Mouse (Mus musculus): ENCODE data around the gene Tle6. TPM values are rescaled to one million over a fixed set of nuclear protein-coding genes. Genes with fewer than 3 reads are reported as not detected.

Gene Tle6
- polyA plus RNA-seq, 1 experiment from 2014 or later, result 3.5 TPM

DNA sequence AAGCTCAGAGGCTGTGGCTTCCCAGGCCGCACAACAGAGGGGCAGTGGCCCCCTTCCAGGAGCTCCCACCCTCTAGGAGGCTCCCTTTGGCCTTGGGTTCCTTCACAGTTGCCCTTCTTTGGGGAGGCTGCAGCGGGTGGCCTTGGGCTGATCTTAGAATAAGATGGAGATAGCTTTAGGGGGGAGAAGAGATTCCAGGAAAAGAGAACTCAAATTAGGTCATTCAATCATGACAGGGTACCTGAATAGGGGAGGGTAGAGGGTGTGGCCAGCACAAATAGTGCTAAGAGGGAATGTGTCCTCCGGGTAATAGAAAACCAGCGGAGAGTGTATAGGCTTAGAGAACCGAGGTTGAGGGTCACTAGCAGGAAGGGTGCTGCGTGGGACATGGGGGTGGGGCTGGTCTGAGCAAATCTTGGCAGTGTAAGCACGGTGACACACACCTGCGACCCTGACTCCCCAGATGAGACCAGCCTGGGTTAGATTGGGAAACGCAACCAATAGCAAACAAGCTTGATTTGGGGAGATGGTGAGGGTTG, 28.7 kb downstream of the Tle6 start:
- H3K9me3 ChIP-seq (replicated peaks; ENCODE audit: control insufficient read depth, low read length), result no peaks in the 10 kb centered on the region
- peaks cover 60% of the 10 kb centered on the region for H3K4me1 ChIP-seq (ENCODE audit: control insufficient read depth, low read depth, low read length)
- H3K9ac ChIP-seq (ENCODE audit: low read depth, low read length), result peak overlapping the region; percentile 23; the same call in 1 of the 2 replicates
- no peak overlapping the region for H3K27ac ChIP-seq (ENCODE audit: low read length)
- 20% methylated on average over 9 of the region's 9 CpGs for WGBS (ENCODE audit: insufficient replicate concordance)
- no peaks in the 10 kb centered on the region for H3K36me3 ChIP-seq (ENCODE audit: control insufficient read depth, insufficient read depth)
- H3K27me3 ChIP-seq (ENCODE audit: control insufficient read depth, insufficient read depth, low read depth, low read length), result peaks cover 33% of the 10 kb centered on the region
- peak overlapping the region; percentile 71 for H3K4me3 ChIP-seq (ENCODE audit: low read depth, low read length)
- ATAC-seq (ENCODE audit: low read depth), result no peak
- H3K4me2 ChIP-seq (ENCODE audit: low read depth, low read length), result peak overlapping the region; percentile 94

DNA sequence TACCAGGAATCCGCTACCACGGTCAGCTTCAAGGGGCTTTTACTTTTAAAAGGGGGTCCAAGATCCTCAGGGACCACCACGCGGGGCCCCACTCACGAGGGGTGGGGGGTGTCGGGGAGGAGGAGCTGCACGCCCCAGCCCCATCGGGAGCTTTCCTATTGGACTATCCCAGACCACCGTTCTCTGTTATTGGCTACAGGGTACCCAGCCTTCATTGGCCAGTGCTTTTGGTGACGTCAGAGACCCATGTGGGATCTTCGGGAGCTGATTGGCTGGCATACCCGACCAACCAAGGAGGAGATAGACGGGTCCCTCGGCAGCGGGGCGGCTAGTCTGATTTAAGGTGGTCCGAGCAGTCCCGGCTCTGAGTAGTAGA, 29.4 kb downstream of the Tle6 start:
- H3K9me3 ChIP-seq (replicated peaks; ENCODE audit: control insufficient read depth, low read length), result no peaks in the 10 kb centered on the region
- peaks cover 29% of the 10 kb centered on the region for H3K27me3 ChIP-seq (ENCODE audit: control insufficient read depth, insufficient read depth, low read depth, low read length)
- peak overlapping the region; percentile 68 for H3K27ac ChIP-seq (ENCODE audit: low read length)
- peak overlapping the region; percentile 71 for H3K4me3 ChIP-seq (ENCODE audit: low read depth, low read length)
- peak overlapping the region; percentile 94 for H3K4me2 ChIP-seq (ENCODE audit: low read depth, low read length)
- H3K36me3 ChIP-seq (ENCODE audit: control insufficient read depth, insufficient read depth), result no peaks in the 10 kb centered on the region
- H3K4me1 ChIP-seq (ENCODE audit: control insufficient read depth, low read depth, low read length), result peaks cover 60% of the 10 kb centered on the region
- peak; percentile 92 for ATAC-seq (ENCODE audit: low read depth)
- under 1% methylated on average over 18 of the region's 18 CpGs for WGBS (ENCODE audit: insufficient replicate concordance)
- H3K9ac ChIP-seq (ENCODE audit: low read depth, low read length), result peak overlapping the region; percentile 62

DNA sequence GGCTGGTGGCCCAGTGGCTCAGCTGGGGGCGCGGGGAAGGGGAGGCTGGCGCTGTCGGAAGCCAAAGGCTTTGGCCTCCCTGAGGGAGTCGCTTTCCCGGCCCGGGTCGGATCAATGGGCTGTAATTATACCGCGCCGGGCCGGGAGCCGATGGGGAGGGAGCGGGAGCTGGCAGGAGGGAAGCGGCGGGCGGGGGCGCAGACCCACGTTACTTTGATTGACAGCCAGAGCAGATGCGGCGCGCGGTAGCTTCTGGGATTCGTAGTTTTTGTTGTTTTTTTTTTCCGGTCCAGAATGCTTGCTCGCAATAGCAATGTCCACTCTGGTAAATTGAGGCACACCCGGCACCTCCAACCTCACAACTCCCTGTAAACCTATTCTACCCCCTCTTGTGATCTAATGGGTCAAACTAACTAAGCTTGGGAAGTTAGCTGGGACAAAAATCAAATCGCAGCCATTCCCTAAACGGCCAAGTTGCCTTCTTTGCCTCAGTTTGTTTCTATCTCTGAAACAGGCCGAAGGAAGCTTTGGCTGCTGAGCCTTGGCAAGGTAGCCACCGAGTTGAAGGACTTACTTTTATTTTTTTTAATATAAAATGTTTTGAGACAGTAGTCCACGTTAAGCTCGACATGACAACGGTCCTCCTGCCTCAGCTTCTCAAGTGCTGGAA, 29.9 kb downstream of the Tle6 start:
- Histone ChIP-seq H3K9me3 (replicated peaks; ENCODE audit: control insufficient read depth, low read length) (no peaks in the 10 kb centered on the region), H3K27me3 (ENCODE audit: control insufficient read depth, insufficient read depth, low read depth, low read length) (peaks cover 24% of the 10 kb centered on the region), H3K4me1 (ENCODE audit: control insufficient read depth, low read depth, low read length) (peaks cover 60% of the 10 kb centered on the region), H3K9ac (ENCODE audit: low read depth, low read length) (peak overlapping the region; percentile 62), H3K4me3 (ENCODE audit: low read depth, low read length) (peak overlapping the region; percentile 71), H3K4me2 (ENCODE audit: low read depth, low read length) (peak overlapping the region; percentile 94), H3K36me3 (ENCODE audit: control insufficient read depth, insufficient read depth) (no peaks in the 10 kb centered on the region; the same call in 1 of the 2 replicates), H3K27ac (ENCODE audit: low read length) (peak overlapping the region; percentile 68)
- ATAC-seq (ENCODE audit: low read depth), result peak; percentile 53
- under 1% methylated on average over 34 of the region's 34 CpGs for WGBS (ENCODE audit: insufficient replicate concordance)

DNA sequence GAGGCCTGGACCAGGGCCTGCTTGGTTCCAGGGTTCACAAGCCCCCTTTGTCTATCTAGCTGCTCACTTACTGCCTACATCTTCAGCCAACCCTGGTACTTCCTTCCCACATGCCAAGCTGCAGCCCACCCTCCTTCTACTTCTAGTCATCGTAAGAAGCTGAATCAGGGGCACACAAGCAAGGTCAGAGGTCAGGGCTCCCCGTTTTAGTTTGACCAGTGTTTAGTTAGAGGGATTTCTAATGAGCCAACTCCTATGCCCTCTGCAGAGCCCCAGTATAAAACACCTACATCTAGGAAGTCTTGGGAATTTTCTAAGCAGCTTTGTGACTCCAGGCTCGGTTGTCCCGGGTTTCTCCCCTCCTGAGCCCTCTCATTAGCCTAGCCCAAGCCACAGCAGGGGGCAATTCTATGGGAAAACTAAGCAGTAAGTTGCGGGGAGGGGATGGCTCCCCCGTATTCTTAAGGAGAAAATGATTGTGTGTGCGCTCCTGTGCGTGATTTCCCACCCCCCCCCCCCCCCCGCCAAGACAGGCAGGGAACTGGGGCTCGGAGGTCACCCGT, 30.6 kb downstream of the Tle6 start:
- ATAC-seq (ENCODE audit: low read depth), result no peak
- WGBS (ENCODE audit: insufficient replicate concordance), result 14% methylated on average over 9 of the region's 11 CpGs
- peaks cover 55% of the 10 kb centered on the region for H3K4me1 ChIP-seq (ENCODE audit: control insufficient read depth, low read depth, low read length)

DNA sequence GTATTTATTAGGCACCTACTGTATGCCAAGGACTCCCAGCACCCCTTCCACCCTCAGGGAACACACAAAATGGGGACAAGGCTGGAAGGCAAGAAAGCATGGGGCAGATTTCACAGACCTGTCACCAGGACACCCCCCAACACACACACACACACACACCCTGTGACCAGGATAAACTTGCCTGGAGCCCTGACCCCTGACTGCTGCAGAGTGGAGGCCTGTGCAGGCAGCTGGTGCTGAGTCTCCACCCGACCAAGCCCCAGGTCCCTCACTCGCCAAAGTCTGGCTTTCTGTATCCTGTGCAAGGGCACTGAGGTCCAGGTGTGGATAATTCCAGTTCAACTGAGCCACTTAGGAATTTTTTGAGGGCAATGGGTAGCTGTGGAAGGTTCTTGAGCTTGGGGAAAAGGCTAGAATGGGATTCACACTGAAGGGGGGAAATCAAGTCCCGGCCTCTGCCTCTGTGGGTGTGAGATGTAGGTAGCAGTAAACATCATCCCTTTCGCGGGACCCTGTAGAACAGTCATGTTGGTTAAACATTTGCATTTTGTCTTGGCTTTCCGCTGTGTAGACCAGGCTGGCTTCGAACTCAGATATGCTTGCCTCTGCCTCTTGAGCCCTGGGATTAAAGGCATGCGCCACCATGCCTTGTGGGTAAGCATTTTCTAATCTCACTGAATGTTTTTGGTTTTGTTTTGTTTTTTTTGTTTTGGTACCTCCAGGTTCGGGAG, 31.2 kb downstream of the Tle6 start:
- ATAC-seq (ENCODE audit: low read depth), result no peak
- H3K9me3 ChIP-seq (replicated peaks; ENCODE audit: control insufficient read depth, low read length), result no peaks in the 10 kb centered on the region
- H3K27me3 ChIP-seq (ENCODE audit: control insufficient read depth, insufficient read depth, low read depth, low read length), result peaks cover 11% of the 10 kb centered on the region
- H3K4me3 ChIP-seq (ENCODE audit: low read depth, low read length), result no peak overlapping the region
- peaks cover 10% of the 10 kb centered on the region for H3K36me3 ChIP-seq (ENCODE audit: control insufficient read depth, insufficient read depth)
- H3K4me2 ChIP-seq (ENCODE audit: low read depth, low read length), result no peak overlapping the region
- H3K4me1 ChIP-seq (ENCODE audit: control insufficient read depth, low read depth, low read length), result peaks cover 49% of the 10 kb centered on the region
- 62% methylated on average over 9 of the region's 9 CpGs for WGBS (ENCODE audit: insufficient replicate concordance)
- H3K9ac ChIP-seq (ENCODE audit: low read depth, low read length), result no peak overlapping the region
- no peak overlapping the region for H3K27ac ChIP-seq (ENCODE audit: low read length)

More for the DNA sequence above, 30.6 kb downstream of the Tle6 start:
- peak overlapping the region; percentile 40 for H3K27ac ChIP-seq (ENCODE audit: low read length)
- peak overlapping the region; percentile 71 for H3K4me3 ChIP-seq (ENCODE audit: low read depth, low read length)
- H3K36me3 ChIP-seq (ENCODE audit: control insufficient read depth, insufficient read depth), result peaks cover 4% of the 10 kb centered on the region
- peaks cover 18% of the 10 kb centered on the region for H3K27me3 ChIP-seq (ENCODE audit: control insufficient read depth, insufficient read depth, low read depth, low read length)
- H3K9me3 ChIP-seq (replicated peaks; ENCODE audit: control insufficient read depth, low read length), result no peaks in the 10 kb centered on the region
- peak overlapping the region; percentile 94 for H3K4me2 ChIP-seq (ENCODE audit: low read depth, low read length)
- peak overlapping the region; percentile 62 for H3K9ac ChIP-seq (ENCODE audit: low read depth, low read length)

DNA sequence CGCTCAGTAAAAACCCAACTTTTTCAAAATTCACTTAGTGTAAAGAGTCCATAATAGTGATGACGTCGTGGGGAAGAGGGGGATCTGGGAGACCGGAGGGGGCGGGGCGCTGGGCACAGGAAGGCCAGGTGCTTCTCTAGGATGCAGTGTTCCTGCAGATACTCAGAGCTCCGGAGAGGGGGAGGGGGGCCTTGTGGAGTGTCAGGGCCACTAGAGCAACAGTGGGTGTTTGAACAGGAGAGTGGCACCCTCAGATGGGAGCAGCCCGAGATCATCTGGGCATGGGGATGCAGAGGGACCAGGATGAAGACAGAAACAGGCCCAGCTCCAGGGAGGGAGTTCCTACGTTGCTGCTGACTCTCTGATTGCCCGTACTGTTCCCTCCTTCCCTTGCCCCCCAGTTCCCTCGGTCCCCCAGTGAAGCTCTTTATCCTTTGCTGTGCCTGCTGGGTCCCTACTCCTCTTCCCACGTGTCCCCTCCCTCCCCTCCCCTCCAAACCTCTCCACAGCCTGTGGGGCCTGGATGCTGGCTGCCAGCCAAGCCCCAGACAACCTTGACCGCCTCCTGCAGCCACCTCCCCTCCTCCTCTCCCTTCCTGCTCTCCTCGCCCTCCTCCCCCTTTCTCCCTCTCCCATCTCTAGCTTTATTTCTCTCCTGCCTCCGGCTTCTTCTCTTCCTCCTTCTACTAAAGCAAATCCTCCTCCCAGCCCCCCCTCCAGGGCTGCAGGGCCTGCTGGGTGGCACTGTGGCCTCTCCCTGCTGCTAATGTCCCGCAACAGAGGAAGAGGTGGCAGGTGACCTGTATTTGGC, 32.3 kb downstream of the Tle6 start:
- ATAC-seq (ENCODE audit: low read depth), result no peak
- Histone ChIP-seq H3K9ac (ENCODE audit: low read depth, low read length) (no peak overlapping the region), H3K36me3 (ENCODE audit: control insufficient read depth, insufficient read depth) (peaks cover 10% of the 10 kb centered on the region), H3K9me3 (replicated peaks; ENCODE audit: control insufficient read depth, low read length) (no peaks in the 10 kb centered on the region), H3K4me1 (ENCODE audit: control insufficient read depth, low read depth, low read length) (peaks cover 53% of the 10 kb centered on the region), H3K27ac (ENCODE audit: low read length) (peak overlapping the region; percentile 37; the same call in 1 of the 2 replicates), H3K27me3 (ENCODE audit: control insufficient read depth, insufficient read depth, low read depth, low read length) (peaks cover 4% of the 10 kb centered on the region; the same call in 1 of the 2 replicates), H3K4me3 (ENCODE audit: low read depth, low read length) (no peak overlapping the region), H3K4me2 (ENCODE audit: low read depth, low read length) (no peak overlapping the region)
- WGBS (ENCODE audit: insufficient replicate concordance), result 20% methylated on average over 16 of the region's 16 CpGs

DNA sequence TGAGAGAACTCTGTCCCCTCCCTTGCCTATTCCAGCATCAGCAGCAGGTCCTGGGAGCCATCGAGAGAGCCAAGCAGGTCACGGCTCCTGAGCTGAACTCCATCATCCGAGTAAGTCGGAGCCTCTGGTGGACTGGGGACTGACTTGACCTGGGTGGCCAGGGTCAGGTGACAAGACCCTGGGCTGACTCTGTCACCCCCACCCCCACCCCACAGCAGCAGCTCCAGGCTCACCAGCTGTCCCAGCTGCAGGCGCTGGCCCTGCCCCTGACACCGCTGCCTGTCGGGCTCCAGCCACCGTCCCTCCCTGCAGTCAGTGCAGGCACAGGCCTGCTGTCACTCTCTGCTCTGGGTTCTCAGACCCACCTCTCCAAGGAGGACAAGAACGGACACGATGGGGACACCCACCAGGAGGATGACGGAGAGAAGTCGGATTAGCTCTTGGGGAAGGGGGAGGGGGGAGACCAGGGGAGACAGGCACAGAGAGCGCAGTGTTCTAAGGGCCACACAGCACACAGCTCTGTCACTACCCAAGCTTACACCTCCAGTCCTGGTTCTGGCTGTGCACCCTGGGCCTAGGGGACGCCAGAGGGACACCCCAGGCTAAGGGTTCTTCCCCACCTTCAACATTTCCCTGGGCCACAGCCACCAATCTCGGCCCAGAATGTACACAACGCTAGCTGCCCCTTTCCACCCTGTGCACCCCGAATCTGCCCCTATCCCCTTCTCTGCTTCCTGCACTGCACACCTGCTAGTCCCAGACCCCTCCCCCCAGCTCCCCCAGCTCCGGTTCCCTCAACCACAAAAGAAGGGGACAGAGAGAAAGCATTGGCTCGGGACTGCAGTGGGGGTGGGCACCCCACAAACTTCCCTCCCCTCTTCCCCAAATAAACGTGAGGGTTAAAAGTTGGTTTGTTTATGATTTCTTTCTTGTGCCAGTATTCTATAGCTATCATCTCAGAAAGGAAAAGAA, 35.3 kb downstream of the Tle6 start:
- no peaks in the 10 kb centered on the region for H3K9me3 ChIP-seq (replicated peaks; ENCODE audit: control insufficient read depth, low read length)
- H3K36me3 ChIP-seq (ENCODE audit: control insufficient read depth, insufficient read depth), result peaks cover 10% of the 10 kb centered on the region
- H3K27ac ChIP-seq (ENCODE audit: low read length), result no peak overlapping the region
- WGBS (ENCODE audit: insufficient replicate concordance), result 62% methylated on average over 20 of the region's 20 CpGs
- no peak overlapping the region for H3K9ac ChIP-seq (ENCODE audit: low read depth, low read length)
- no peak for ATAC-seq (ENCODE audit: low read depth)
- H3K4me1 ChIP-seq (ENCODE audit: control insufficient read depth, low read depth, low read length), result peaks cover 57% of the 10 kb centered on the region
- H3K4me3 ChIP-seq (ENCODE audit: low read depth, low read length), result no peak overlapping the region
- no peak overlapping the region for H3K4me2 ChIP-seq (ENCODE audit: low read depth, low read length)
- no peaks in the 10 kb centered on the region for H3K27me3 ChIP-seq (ENCODE audit: control insufficient read depth, insufficient read depth, low read depth, low read length)

DNA sequence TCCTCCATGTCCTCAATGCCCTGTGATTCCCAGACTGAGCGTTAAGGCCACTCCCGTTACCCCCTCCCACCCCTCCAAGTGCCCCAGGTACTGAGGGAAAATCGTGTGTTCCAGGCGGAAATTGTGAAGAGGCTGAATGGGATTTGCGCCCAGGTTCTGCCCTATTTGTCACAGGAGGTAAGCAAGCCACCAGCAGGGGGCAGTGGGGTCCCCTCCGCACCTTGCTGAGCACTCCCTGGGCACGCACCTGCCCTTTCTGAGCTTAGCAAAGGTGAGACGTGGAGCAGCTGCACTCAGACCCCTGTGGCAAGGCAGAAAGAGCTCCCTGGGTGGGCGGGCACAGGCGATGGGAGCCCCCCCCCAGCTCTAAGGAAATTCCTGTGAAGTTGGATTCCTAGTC, 36.1 kb downstream of the Tle6 start:
- no peak overlapping the region for H3K9ac ChIP-seq (ENCODE audit: low read depth, low read length)
- H3K27ac ChIP-seq (ENCODE audit: low read length), result no peak overlapping the region
- H3K27me3 ChIP-seq (ENCODE audit: control insufficient read depth, insufficient read depth, low read depth, low read length), result no peaks in the 10 kb centered on the region
- ATAC-seq (ENCODE audit: low read depth), result no peak
- peaks cover 55% of the 10 kb centered on the region for H3K4me1 ChIP-seq (ENCODE audit: control insufficient read depth, low read depth, low read length)
- H3K36me3 ChIP-seq (ENCODE audit: control insufficient read depth, insufficient read depth), result peaks cover 10% of the 10 kb centered on the region
- WGBS (ENCODE audit: insufficient replicate concordance), result 53% methylated on average over 10 of the region's 10 CpGs
- no peaks in the 10 kb centered on the region for H3K9me3 ChIP-seq (replicated peaks; ENCODE audit: control insufficient read depth, low read length)
- H3K4me2 ChIP-seq (ENCODE audit: low read depth, low read length), result no peak overlapping the region
- no peak overlapping the region for H3K4me3 ChIP-seq (ENCODE audit: low read depth, low read length)

All from liver, embryonic 16.5 days (tissue).